Mouse (Mus musculus): ENCODE measurements around the gene Cidec.
A peak's percentile ranks its signal among the peaks of the same experiment; 100 is the strongest.

The Cidec gene

DNA sequence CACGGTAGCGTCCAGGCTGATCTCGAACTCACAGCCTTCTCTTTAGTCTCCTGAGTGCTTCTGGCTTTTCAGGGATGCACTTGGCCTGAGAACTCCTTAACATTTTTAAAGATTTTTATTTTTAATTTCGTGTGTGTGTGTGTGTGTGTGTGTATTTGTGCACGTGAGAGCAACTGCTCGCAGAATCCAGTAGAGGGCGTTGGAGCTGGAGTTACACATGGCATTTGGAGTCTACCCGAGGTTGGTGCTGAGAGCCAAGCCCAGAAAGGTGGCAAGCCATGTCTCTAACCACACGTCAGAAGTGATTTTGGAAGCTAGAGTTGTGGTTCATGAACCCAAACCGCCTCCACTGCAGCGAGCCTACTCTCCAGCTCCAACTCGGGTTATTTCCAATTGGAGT, 7.5 kb upstream of the Cidec start:
- no peak for DNase-seq

DNA sequence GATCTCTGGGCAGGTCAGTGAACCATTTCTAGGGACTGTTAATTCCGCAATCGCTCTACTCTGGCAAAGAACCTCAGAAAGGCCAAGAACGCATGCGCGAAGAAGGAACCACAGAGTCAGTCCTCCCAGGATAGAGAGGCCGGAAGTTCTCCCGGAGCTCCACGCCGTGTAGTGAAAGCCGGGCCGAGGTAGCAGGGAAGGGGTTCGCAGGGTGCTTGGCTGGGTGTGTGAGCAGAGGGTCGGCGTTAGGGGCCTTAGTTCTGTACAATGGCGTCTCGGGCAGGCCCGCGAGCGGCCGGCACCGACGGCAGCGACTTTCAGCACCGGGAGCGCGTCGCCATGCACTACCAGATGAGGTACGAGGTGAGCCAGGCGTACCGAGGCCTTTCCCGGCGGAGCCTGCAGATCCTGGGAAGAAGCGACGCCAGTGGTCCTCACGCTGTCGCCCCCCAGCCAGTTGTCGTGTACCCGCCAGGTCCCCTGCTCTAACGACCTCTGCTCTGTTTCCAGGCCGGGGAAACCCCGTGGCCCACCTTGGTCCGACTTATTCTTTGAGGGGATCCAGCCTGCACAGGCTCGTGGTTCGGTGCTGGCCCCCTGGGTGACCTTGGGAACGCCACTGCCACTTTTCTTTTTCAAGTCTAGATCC, 7.0 kb upstream of the Cidec start, which contains the start of gene Jagn1:
Gene Jagn1, plus strand, starts transcription at position 128 of the 649 bp plus-strand sequence.
- DNase-seq: peak; percentile 90

DNA sequence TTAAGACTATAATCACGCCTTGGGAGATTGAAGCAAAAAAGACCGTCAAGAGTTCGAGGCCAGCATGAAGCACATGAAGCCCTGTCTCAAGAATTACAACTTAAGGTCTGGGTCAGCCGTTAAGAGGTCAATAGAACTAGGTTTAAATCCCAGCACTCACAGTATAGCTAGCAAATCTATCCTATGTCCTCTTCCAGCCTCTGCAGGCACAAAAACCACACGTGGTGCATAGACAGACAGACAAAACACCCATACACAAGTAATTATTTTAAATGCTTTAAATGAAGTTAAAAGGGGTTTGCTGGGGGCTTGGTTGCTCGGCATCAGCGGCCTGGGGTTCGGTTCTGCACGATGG, 6.5 kb upstream of the Cidec start:
- DNase-seq: no peak

DNA sequence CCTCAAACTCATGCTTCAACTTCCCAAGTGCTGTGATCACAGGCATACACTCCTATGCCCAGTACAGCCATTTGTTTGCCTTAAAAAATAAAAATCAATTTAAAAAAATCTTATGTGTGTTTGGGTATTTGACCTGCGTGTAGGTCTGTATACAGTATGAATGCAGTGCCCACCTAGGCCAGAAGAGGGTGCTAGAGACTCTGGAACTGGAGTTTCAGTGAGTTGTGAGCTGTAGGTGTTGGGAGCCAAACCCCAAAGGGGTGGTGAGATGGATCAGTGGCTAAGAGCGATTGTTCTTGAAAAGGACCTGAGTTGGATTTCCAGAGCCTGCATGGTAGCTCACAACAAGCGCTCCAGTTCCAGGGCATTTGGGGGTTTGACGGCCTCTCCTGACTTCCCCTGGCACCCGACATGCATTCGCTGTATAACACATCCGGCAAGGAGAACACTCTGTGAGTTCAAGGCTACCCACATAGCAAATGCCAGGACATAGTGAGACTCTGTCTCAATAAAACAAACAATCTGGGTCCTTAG, 5.7 kb upstream of the Cidec start:
- peak; percentile 89 for DNase-seq

DNA sequence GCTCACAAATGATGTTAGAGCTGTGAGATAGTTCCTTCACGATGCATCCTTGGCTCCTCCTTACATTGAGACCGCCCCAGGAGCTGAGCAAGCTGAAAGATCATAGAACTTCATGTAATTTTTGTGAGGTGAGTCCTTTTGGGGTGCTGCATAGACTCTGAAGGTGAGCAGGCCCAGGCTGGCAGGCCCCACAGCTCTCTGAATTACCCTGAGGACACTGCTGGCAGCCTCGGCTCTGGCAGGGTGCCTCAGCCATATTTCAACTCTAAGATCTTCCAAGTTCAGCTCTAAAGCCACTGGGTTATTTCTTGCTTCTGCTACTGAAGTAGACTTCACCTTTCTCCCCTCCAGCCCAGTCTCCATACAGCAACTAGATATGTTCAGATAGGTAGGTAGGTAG, 5.1 kb upstream of the Cidec start:
- DNase-seq: no peak

DNA sequence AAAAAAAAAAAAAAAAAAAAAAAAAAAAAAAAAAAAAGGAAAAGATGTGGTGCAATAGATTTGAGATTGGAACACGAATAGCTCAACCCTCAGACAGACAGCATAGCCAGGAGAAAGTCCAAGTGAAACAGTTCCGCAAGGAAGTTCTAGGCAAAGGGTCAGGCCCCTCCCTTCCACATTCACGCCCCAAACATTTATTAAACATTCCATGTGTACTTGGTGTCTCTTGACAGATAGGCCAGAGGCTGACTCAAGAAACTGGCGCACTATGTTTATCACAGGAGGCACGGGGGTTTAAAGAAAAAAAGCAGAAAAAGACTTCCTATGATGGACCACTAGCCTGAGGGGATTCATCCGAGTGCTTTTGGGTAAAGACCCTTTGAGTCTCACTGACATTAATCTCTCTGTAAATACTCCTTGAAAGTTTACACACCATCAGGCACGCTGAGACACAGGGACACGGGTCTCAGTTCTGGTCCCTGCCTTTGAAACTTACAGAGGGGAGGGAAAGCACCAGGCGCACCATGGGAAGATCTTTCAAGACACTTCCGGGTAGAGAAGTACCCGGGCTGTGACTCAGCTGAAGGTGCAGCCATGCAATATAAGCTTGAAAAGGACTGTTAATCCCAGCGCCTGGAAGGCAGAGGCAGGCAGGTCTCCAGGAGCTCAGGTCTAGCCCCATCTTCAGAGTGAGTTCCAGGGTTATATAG, 3.3 kb upstream of the Cidec start:
- DNase-seq: no peak

DNA sequence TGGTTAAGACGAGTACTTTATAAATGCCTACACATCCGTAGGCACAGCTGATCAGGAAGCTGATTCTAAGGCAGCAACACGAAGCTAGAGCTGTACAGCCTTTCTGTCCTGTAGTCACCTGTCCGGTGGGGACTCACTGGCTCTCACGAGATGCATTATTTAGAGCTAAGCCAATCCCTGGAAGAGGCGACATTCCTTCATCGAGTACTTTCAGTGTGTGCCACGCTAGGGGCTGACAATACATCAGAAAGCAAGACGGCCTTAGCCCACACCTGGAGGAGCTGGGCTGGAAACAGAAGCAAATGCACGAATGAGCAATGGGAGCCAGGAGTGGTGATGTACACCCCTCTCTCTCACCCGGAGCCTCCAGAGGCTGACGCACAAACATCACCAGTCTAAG, 1.6 kb upstream of the Cidec start:
- DNase-seq: no peak

DNA sequence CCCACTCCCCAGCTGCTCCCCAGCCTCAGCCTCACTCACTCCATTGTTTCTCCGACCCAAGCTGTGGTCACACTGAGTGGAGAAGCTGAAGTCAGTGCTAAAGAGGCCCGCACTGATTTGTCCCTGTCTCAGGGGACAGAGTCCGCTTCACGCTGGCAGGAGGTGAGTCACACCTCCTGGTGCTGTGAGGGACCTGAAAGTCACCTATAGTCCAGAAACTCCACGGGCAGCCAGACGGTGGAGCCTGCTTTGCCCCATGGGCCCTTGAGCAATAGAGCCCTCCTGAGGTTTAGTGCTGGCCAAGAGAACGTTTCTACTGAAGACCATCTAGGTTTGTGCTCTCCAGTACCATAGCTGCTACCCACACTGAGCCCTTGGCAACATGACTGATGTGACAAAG, 869 bp downstream of the Cidec start:
- DNase-seq: no peak

DNA sequence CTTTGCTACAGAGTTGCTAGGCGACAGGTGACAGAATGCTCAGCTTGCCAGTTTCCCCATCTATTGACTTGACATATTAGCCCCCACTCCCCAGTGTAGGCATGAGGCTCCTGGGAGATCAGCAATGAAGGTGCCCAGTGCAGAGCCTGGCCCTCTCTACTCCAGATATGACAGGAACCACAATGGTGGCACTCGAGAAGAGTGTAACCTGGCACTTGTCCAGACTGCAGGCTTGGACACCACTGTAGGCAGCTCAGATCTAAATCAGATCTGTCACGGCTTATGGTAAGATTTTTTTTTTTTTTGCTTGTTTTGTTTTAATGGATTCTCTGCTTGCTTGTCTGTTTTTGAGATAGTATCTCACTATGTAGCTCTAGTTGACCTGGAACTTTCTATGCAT, 1.9 kb downstream of the Cidec start:
- DNase-seq: no peak

DNA sequence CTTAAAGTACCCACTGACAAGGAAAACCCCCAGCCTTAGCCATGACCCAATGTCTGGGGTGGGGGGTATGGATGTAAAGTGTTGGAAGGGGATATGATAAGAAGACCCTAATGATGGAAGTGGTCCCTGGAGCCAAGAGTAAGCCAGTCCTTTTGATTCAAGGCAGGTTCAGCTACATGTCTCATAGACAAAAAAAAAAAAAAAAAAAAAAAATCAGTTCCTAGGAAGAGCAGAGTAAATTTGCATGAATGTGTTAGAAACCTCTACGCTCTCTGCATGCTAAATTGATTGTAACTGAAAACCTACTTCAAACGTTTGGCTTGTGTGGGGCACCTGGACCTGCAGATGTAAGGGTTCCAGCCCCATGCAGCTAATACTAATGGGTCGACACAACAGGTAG, 3.8 kb downstream of the Cidec start:
- no peak for DNase-seq

DNA sequence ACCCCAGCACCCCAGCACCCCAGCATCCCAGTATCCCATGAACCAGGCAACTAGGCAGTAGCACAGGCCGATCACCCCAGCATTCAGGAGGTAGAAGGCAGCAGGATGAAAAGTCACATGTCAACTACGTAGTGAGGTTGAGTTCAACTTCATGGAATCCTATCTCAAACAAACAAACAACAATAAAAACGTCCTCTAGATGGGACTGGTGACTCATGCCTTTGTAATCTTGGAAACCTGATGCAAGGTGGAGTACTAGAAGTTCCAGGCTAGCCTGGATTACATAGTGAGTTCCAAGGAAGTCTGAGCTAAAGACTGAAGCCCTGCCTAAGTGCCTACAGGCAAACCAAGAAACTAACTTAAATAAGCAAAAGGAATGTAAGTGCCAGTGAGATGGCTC, 4.7 kb downstream of the Cidec start:
- no peak for DNase-seq

DNA sequence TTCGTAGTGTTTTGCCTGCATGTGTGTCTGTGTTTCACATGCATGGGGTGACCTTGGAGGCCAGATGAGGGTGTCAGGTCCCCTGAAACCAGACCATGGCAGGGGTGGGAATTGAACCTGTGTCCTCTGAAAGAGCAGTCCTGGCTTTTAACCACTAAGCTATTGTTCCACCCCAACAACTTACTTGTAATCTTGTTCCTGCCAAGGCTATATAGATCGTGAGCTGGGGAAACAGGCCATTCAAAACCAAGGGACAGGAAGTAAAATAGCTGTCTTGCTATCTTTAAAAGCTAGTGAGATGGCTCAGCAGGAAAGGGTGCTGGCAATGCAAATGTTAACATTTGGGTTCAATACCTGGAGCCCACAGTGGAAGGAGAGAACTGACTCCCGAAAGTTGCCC, 5.6 kb downstream of the Cidec start:
- no peak for DNase-seq

DNA sequence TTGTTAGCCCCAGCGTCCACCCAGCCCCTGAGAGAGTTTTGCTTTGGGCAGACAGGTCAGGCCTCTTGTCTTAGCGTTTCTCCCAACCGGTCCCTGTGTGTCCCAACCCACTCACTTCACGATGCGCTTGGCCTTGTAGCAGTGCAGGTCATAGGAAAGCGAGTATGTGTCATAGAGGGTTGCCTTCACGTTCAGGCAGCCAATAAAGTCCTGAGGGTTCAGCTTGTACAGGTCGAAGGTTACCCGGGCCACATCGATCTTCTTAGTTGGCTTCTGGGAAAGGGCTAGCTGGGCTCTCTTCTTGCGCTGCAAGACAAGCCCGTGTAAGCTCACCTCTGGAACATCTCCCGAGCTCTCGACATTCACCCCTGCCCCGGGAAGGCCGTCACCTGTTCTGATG, 7.6 kb downstream of the Cidec start:
- DNase-seq: no peak

DNA sequence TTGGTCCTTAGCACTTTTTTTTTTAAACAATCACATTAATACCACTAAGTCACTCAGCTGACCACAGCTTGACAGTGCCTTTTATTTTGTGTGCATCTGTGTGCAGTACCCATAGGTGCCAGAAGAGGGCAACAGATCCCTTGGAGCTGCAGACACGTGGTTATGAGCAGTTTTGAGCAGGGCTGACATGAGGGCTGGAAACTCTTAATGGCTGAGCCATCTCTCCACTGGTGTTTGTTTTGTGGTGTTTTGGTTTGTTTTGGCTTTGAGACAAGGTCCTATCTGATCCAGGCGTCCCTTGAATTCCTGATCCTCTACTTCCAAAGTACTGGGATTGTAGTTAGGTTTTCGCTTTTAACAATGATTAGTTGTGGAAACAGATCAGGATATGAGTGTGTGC, 8.2 kb downstream of the Cidec start:
- DNase-seq: peak; percentile 80

DNA sequence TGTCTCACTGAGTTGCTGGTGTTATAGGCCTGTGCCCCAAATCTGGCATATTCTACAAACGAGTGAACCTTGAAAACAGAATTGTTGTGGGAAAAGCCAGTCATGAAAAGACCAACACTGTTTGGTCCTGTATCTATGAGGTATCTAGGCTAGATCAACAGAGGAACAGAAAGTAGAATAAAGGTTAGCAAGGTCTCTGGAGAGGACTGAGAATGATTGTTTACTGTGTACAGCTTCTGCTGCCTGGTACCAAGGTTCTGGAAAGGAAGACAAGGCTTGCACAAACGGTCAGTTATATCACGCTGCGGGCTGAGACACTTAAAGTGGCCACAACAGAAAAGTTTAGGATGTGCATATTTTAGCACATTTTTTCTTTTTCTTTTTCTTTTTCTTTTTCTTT, 8.9 kb downstream of the Cidec start:
- no peak for DNase-seq

DNA sequence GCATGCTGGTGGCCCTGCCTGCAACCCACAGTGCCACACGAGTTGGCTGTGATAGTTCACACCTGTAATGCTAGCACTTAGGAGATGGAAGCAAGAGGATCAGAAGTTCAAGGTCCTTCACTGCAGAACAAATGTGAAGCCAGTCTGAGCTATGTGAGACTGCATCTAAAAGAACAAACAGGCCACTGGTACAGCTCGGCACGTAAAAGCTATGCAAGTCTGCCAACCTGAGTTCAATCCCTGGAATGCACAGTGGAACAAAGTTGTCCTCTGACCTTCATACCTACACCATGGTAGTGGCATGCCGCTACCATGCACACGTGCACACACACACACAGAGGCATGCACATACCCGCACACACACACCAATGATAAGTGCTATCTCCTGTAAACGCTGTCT, 11.4 kb downstream of the Cidec start:
- no peak for DNase-seq

DNA sequence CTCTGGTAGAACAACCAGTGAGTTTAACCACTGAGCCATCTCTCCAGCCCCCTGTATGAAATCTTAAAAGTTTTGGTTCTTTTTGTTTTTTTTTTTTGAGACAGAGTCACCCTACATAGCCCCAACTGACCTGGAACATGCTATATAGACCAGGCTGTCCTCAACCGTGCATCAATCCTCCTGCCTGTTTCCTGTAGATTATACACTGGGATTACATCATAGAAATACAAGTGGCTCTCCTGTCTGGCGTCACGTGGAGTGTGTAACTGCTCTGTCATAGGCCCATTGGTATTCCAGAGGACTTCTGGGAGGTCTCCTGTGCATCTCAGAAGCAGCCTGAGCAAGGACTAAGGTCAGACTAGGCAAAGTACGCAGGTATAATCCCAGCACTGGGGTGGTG, 12.6 kb downstream of the Cidec start:
- DNase-seq: no peak

DNA sequence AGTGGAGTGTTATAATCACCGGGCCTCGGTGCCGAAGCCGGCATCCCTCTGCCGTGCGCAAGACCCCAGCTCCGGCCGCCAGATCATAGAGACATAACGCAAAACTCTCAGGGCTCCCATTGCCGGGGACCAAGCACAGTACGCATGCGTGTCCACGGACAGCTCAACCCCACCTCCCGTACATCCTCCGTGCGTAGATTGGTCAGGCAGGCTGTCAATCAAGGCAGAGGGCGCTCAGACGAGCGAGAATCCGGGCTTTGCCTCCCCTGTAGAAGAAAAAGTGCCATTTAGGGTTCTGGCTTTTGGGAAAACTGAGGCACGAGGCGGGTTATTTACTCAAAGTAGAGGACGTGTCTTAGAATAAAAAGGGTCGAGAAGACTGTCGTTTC, 16.4 kb downstream of the Cidec start, which contains the start of gene Rpusd3:
Gene Rpusd3, minus strand, starts transcription at position 142 of the 389 bp plus-strand sequence.
- peak; percentile 100 for DNase-seq

DNA sequence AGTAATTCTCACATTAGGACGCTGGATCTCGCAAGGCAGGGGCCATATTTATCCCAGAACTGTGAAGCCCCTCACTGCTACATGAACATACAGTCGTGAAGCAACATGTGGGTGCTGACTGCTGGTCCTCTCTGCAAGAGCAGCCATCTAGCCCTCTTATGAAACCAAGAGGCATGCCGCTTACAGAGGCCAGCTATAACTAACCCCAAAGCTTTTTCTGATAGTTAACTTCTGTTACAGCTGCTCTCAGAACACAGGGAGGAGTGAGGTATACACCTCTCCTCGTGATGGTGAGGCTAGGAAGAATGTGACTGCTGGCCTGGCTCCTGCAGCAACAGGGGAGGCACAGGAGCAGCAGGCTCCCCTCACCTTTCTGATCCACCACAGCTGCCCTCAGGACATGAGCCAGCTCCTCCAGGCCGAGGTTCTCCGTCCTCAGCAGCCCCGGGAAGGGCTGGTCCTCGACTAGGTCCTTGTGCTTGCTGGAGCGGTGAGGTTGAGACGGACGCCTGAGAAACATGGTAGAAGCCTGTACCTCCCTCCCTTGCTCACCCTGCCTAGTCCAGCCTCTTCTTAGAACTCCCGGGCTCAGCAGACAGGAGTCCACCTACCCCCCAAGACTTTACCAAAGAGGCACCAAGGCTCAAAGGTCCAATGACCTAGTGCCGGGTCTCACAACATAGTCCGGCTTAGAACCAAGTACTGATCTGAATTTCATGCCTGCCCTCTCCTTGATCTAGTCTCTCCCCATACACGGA, 16.9 kb downstream of the Cidec start:
- peak; percentile 52 for DNase-seq

DNA sequence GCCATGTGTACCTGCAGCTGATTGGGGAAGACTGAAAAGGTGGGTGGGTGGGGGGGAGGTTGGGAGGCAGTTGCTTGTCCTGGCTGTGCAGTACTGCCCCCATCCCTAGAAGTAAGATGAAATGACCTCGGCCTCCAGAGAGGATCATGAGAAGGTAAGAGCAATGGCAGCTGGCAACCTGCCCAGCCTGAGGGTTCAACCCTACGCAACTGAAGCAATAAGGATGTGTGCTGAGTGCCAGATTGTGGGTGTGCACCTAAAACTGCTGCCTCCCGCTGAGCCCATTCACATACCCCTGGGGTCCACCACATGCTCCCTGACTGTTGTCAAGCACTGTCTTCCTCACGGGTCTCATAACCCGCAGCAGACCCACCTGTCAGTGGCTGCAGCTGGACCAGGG, 19.1 kb downstream of the Cidec start:
- DNase-seq: no peak

DNA sequence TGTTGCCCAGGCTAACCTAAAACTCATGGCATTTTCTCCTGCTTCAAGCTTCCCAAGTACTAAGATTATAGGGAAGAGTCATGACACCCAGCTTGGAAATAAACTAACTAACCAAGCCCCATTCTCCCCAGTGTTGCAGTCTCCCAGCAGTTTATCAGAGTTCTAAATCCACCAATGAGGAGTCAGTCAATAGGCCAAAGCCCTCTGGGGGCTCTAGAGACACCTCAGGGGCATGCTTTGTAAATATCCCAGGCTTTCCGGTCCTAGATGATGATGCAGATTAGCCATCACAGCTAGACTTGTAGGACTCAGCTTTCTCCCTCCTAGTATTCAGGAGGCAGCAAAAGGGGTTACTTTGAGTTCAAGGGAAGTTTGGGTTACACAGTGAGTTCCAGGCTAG, 25.6 kb downstream of the Cidec start:
- no peak for DNase-seq

DNA sequence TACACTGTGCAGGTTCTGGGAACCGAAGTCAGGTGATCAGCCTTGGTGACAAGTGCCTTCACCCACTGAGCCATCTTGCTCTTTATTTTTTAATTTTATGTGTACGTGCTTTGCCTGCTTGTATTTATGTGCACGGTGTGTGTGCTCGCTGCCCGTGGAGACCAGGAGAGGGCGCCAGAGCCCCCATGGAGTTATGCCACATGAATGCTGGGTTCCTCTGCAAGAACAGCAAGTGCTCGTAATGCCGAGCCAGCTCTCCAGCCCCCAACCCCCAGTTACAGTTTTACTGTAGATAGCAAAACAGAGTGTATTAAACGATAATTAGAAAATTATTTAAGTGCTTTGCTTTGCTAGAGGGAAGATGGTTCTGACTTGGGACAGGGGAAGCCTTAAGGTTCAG, 28.9 kb downstream of the Cidec start:
- peak; percentile 61 for DNase-seq

DNA sequence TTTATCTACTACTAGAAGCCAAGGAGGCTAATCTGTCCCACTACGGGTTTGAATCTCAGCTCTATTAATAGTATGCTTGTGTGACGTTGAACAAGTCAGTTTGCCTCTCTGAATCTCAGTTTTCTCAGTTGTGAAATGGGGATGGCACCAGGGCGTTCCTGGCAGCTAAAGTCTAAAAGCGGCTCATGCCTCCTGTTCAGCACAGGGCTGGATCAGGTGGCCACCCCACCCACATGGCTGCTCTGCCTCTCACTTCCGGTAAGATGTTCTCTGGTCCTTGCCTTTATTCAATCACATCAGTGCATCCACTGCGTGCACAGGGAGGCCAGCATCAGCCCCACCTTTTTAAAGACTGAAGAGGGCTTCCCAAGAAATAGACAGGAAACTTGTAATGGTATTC, 30.1 kb downstream of the Cidec start:
- DNase-seq: no peak
